Mouse (Mus musculus): Measurements from ENCODE around the gene Slc39a11.
A peak's percentile ranks its signal among the peaks of the same experiment; 100 is the strongest.

Slc39a11 gene

DNA sequence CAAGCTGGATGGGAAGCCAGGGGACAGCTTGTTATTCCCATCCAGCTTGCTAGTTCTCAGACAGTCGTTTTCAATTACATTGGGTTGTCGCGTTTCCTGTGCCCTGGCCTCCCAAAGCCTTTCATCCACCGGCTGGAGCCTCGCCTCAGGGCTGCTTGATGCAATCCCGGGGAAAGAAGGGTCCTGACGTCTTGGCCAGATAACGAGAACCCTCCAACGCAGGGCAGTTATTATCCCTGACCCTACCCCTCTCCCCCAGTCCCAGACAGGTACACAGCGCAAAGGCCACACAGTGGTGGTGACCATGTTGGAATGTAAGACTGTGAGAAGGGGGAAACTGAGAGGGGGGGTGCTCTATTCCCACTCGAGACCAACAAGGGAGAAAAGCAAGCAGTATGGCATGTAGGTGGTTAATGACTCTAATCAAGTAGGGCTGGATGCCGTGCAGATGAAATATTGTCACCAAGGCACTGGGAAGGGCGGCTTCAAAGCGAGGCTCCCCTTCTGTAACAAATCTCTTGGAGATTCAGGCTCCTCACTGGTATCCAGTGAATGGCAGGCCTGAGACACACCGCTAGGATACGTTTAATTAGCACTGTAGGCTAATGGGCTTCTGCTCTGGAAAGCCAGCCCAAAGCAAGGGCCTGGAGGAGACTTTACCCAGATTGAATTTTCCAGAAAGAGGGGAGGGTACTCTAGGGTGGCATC, 196.9 kb downstream of the Slc39a11 start:
- no peak for DNase-seq

GRCm38 (mm10) chr11:113451301-113451700, 198.6 kb downstream of the Slc39a11 start:
- DNase-seq: no peak

- DNase-seq: no peak
Measured at GRCm38 (mm10) chr11:113450665-113451064, 199.2 kb downstream of the Slc39a11 start.

DNA sequence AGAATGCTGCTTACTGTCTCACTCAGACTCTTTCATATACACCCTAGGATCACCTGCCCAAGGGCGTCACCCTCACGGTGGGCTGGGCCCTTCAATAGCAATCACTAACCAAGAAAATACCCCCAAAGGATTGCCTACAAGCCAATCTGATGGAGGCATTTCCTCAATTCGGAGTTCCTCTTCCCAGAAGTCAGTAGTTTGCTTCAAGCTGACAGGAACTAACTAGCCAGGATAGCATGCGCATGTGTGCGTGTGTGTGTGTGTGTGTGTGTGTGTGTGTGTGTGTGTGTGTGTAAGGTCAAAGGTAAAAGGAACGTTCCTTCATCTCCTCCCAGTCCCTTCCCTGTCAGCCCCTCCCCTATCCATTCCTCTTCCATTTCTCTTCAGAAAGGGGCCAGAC, 199.9 kb downstream of the Slc39a11 start:
- no peak for DNase-seq

DNA sequence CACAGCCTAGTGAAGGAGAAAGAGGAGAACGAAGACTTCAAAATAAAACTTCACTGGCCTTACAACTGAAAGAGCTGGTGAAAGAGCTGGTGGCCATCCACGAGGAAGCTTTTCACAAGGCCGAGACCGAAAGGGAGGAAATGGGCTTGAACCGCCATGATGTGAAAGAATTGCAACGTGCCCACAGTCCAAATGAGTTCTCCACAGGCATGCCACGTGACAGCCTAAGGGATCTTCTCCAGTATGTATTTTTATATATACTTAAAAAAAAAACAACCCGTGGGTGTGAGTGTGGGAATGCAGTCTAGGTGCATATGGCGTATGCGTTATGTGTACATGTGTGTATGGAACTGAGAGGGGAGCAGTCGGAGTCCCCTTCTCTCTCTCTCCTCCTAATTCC, 207.8 kb downstream of the Slc39a11 start:
- DNase-seq: no peak

DNA sequence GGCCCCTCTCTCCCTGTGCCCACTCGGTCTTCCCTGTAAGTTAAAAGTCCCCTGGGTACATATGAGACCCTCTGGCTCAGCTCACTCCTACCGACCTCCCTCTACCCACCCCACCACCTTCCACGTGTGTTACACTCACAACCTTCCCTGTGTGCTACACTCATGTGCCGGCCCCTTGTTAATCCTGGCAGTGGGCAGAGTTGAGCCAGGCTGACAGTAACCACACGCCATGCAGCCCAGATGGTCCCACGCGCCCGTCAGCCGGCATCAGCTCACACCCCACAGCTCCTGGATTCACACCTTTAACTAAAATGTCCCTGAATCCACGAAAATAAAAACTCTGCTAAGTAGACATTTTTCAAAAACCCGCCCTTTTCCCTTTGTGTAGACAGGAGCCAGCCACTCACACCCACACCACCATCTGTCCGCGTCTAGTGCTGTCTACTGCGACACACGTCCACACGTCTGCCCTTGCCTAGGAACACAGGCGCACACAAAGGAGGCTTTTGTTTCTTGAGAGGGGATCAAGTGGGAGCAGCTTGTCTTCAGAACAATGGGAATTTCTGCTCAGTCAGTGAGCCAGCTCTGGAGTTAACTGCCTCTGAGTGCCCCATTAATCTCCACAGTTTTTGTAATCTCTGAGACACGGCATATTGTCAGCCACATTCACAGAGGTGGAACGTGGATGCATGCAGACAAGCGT, 210.4 kb downstream of the Slc39a11 start:
- DNase-seq: no peak

DNA sequence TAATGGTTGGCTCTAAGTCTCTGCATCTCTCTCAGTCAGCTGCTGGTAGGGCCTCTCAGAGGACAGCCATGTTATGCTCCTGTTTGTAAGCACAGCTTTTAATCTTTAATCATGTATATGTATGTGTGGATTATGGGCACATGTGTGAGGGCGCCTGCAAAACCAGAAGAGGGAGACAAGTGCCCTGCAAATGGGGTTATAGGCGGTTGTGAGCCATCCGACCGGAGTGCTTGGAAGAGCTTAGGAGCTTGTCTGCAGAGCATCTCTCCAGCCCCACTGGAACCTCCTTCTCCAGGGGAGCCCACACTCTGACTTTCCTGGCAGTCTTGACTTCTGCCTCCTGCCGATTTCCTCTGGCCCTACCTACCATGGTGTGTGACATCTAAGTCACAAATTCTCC, 211.0 kb downstream of the Slc39a11 start:
- DNase-seq: no peak

GRCm38 (mm10) chr11:113437357-113437756, 212.5 kb downstream of the Slc39a11 start:
- DNase-seq: no peak

DNA sequence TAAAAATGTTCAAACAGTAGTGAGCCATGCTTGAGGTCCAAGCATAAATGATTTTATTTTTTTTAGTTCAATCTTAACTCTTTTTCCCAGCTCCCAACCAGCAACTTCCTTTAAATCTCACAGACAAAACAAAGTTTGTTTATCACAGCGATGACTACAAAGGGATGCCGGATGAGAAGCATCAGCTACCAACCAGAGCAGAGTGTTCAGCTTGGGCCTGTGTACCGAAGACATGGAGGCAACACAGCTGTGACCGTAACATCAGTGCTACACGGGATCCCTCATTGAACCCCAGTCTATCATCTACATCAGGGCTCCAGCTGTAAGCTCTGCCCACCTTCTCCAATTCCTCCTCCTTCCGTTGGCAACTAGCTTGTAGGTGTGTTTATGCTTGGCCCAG, 213.6 kb downstream of the Slc39a11 start:
- DNase-seq: no peak

GRCm38 (mm10) chr11:113435696-113436095, 214.2 kb downstream of the Slc39a11 start:
- no peak for DNase-seq

DNA sequence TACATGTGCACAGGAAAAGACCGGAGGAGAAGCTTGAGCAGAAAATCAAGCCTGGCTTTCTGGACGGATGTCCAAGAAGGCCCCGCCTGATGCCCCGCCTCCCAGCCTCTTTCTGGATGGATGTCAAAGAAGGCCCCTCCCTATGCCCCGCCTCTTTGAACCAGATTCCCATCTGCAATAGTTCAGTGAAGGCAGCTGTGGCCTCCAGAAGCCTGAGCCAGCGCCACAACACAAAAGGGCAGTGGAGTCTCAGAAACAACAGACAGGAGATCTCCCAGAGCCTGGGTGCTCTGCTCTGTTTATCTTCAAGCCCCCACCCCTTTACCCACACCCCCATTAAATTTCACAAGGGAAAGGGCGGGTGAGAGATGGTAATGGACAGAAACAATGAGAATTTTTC, 218.7 kb downstream of the Slc39a11 start:
- DNase-seq: peak in 1 of 2 experiments; percentile 32

GRCm38 (mm10) chr11:113425882-113426281, 224.0 kb downstream of the Slc39a11 start:
- no peak for DNase-seq

- DNase-seq: peak in 1 of 2 experiments; percentile 16
Measured at GRCm38 (mm10) chr11:113425454-113425853, 224.4 kb downstream of the Slc39a11 start.

DNA sequence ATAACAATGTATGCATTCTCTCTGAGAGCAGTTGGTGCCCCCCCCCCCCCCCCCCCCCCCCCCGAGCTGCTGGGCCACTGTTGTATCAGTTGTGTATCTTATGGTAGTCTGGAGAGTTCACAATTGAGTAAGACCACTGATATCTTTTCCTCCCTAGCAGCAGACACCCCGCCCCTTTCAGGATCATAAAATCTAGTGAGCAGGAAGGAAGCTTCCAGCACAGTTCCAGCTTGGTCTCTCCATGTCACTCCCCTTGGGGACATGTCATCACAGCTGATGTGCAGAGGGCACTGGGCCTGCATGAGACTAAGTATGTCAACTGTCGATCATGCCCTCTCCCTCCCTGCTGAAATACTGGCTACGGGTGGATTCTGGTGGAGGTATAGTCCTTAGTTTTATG, 225.1 kb downstream of the Slc39a11 start:
- no peak for DNase-seq

GRCm38 (mm10) chr11:113422598-113422997, 227.3 kb downstream of the Slc39a11 start:
- DNase-seq: no peak

DNA sequence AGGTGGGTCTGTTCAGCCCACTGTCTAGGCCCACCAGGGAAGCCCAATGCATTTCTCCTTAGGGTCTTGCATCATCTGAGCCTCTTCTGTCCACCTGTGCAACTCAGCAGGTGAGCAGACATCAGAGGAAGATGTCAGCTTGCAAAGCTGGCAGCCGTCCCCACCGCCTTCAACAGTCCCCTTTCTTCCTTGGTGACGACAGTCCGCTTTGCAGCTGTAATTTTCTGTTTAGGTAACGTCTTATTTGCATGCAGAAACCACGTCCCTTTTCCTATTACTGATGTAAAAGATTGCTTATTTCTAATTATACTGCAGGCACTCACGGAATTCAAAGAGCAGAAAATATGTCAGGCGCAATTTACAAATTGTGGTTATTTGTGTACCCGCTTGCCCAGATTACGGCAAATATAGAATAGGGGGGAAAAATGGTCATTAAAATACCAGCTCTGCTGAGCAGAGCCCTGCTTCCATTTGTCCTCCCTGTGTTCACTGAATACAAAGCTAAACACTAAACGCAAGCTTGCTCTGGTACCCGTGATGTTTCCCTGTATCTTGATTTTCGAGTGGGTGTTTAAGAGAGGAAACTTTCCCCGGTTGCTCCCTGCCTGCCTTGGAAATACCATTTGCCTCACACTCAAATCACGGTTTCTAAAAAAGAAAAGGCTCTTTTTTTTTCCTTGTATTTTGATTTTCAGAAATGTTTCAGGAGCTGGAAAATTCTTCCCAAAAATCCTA, 230.8 kb downstream of the Slc39a11 start:
- no peak for DNase-seq

DNA sequence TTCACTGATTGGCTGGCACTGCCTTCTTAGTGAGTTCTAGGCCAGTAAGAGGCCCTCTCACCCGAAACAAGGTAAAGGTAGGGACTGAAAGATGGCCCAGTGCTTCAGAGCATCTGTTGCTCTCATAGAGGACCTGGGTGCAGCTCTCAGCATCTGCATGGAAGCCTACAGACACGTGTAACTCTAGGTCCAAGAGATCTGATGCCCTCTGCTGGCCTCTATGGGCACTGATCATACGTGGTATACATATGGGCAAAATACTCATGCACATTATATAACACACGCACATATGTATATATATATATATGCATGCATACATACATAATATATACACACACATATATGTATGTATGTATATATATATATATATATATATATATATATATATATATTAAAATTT, 231.9 kb downstream of the Slc39a11 start:
- DNase-seq: no peak

GRCm38 (mm10) chr11:113412545-113412944, 237.3 kb downstream of the Slc39a11 start:
- no peak for DNase-seq

GRCm38 (mm10) chr11:113411798-113412197, 238.1 kb downstream of the Slc39a11 start:
- no peak for DNase-seq

- peak in 1 of 2 experiments; percentile 8 for DNase-seq
Measured at GRCm38 (mm10) chr11:113409121-113409520, 240.8 kb downstream of the Slc39a11 start.

- DNase-seq: no peak
Measured at GRCm38 (mm10) chr11:113407474-113407873, 242.4 kb downstream of the Slc39a11 start.

DNA sequence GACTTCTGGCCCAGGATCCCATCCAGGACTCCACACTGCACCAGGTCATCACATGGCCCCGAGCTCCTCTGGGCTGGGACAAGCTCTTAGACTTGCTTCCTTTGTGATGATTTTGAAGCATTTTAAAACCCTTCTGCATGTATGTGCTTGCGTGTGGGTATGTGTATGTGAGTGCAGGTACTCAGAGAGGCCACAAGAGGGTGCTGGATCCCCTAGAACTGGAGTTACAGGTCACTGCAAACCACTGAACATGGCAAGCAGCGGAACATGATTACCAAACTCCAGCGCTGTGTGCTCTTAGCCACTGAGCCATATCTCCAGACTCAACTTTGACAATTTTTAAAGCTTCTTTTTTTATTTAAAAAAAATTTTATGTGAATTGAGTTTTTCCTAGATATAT, 249.0 kb downstream of the Slc39a11 start:
- DNase-seq: no peak

- no peak for DNase-seq
Measured at GRCm38 (mm10) chr11:113399601-113400000, 250.3 kb downstream of the Slc39a11 start.

DNA sequence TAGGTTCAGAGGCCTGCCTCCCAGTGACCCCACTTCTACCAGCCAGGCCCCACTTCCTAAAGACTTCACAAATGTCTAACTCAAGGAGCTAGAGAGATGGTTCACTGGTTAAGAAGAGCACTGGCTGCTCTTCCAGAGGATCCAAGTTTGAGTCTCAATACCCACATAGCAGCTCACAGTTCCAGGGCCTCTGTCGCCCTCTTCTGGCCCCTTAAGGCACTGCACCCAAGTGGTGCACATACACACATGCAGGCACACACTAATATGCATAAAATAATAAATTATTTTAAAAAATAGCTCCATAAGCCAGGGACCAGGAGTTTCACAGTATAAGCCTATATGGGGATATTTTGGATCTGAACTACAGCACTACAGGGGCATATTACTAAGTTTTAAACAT, 252.5 kb downstream of the Slc39a11 start:
- DNase-seq: no peak
